Mouse (Mus musculus) limb, embryonic 13.5 days (tissue): Measurements from ENCODE around the gene Dbi. TPM values are rescaled to one million over a fixed set of nuclear protein-coding genes. Genes with fewer than 3 reads are reported as not detected.

Source experiments
- ATAC-seq: fragments of 200-750 bp; cut with Nextera tagmentation; 2 replicates; pipeline ENCODE4 v1.8.0; 2017; ENCODE audit warnings: low read depth, moderate number of reproducible peaks, moderate TSS enrichment; ENCODE audit not compliant: low FRiP score
- H3K27ac ChIP-seq: fragments of 300-500 bp; sonication (generic); 2 replicates; pipeline ENCODE4 v1.5.1; 2015; ENCODE audit warnings: inconsistent platforms, mild to moderate bottlenecking, moderate library complexity
- H3K27me3 ChIP-seq: fragments of 300-500 bp; sonication (generic); 2 replicates; pipeline ENCODE4 v1.6.1; 2015; ENCODE audit warnings: mild to moderate bottlenecking, inconsistent platforms
- H3K36me3 ChIP-seq: fragments of 300-500 bp; sonication (generic); 2 replicates; pipeline ENCODE4 v1.6.1; 2015; ENCODE audit warnings: inconsistent platforms, mild to moderate bottlenecking, moderate library complexity
- H3K4me1 ChIP-seq: fragments of 300-500 bp; sonication (generic); 2 replicates; pipeline ENCODE4 v1.6.1; 2015; ENCODE audit warnings: inconsistent platforms
- H3K4me2 ChIP-seq: fragments of 300-500 bp; sonication (generic); replicated peaks from 2 replicates; pipeline ENCODE4 v1.6.1; 2015; ENCODE audit warnings: inconsistent platforms, mild to moderate bottlenecking, moderate library complexity
- H3K4me3 ChIP-seq: fragments of 300-500 bp; sonication (generic); 2 replicates; pipeline ENCODE4 v1.5.1; 2015; ENCODE audit warnings: moderate library complexity, mild to moderate bottlenecking, inconsistent platforms
- H3K9ac ChIP-seq: fragments of 300-500 bp; sonication (generic); 2 replicates; pipeline ENCODE4 v1.6.1; 2015; ENCODE audit warnings: mild to moderate bottlenecking, inconsistent platforms
- H3K9me3 ChIP-seq: fragments of 300-500 bp; sonication (generic); 2 replicates; pipeline ENCODE4 v1.6.1; 2016; ENCODE audit warnings: inconsistent platforms
- WGBS: fragments of 180-500 bp; shearing (Covaris S2); methylation state at CpG from one replicate; pipeline ENCODE4 v1.1.7; 2015; 5-methylcytosine and 5-hydroxymethylcytosine counted together
- polyA plus RNA-seq: library from polyadenylated mRNA; unstranded; fragments of >200 nt; fragmentation: Nextera tagmentation; extraction: Ambion mirVana; gene quantifications from 2 replicates; pipeline ENCODE4 v1.2.1, GENCODE M21; 2015

Dbi gene
- polyA plus RNA-seq, 1 experiment from 2014 or later = 606 TPM

DNA sequence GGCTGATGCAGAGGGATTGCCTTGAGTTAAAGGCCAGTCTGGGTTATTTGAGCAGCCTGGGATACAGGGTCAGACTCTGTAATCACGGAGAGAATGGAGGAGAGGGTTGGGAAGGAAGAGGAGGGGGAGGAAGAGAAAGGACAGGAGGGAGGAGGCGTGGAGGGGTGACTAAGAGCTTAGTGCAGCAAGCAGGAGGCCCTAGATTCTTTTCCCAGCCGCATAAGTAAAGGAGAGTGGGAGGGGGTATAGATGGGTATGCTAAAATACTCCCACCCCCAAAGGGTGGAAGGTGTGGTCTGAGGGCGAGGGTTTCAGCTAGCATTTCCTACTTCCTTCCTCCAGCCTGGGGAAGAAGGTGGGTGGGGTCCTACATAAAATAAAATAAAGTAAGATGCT lies 46.6 kb downstream of the Dbi start:
- H3K4me1 ChIP-seq = peaks cover 25% of the 10 kb centered on the region
- WGBS = 25% methylated on average over 4 of the region's 4 CpGs
- no peak overlapping the region for H3K4me3 ChIP-seq
- ATAC-seq = no peak
- H3K9me3 ChIP-seq = no peaks in the 10 kb centered on the region
- H3K9ac ChIP-seq = no peak overlapping the region
- no peak overlapping the region for H3K27ac ChIP-seq
- H3K4me2 ChIP-seq = peak overlapping the region; percentile 84
- no peaks in the 10 kb centered on the region for H3K36me3 ChIP-seq
- peaks cover 40% of the 10 kb centered on the region for H3K27me3 ChIP-seq

DNA sequence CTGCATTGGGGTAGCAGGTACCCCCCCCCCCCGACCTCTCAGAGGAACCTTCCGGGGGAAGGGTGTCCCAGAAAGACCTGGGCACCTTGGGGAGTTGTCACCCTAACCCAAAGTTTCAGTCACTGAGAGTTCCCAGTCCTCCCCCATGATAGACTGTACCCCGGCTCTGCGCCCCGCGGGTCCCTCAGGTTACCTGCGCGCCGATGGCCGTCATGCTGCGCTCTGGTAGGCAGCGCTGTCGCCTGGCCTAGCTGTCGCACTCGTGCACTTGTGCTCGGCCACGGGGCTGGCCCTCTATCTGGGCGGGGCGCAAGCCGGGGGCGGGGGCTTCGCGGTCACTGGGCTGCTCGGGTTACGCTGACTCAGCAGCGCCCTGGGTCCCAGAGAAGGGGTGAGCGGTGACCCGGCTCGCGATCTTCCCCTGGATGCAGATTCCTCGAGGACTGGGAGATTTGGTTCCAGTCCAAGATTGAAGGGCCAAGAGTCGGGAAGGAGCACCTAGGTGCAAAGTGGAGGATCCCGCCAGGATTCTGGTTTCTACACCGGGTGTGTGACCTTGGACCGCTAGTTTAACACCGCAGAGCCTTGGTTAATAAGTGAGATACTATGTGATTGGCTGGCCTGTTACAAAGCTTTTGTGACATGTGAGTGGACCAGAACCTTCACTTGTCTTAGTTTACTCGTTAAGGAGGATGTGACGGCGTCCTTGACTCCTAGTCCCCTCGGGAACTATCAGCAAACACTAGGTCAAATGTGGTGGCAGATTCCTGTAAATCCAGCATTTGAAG lies 47.2 kb downstream of the Dbi start, which contains the start of gene Tmem37:
Tmem37 (minus strand) TSS at position 556 of the 788 bp plus-strand sequence.
- peak; percentile 83 for ATAC-seq
- Histone ChIP-seq H3K4me3 (peak within 1 kb of the TSS; percentile 45), H3K9ac (peak within 1 kb of the TSS; percentile 61), H3K4me2 (peak within 1 kb of the TSS; percentile 84), H3K27ac (no peak within 1 kb of the TSS), H3K27me3 (peaks cover 40% of the 10 kb centered on the region), H3K4me1 (peaks cover 25% of the 10 kb centered on the region), H3K36me3 (no peaks in the 10 kb centered on the region), H3K9me3 (no peaks in the 10 kb centered on the region)
- 2% methylated on average over 40 of the region's 40 CpGs for WGBS

DNA sequence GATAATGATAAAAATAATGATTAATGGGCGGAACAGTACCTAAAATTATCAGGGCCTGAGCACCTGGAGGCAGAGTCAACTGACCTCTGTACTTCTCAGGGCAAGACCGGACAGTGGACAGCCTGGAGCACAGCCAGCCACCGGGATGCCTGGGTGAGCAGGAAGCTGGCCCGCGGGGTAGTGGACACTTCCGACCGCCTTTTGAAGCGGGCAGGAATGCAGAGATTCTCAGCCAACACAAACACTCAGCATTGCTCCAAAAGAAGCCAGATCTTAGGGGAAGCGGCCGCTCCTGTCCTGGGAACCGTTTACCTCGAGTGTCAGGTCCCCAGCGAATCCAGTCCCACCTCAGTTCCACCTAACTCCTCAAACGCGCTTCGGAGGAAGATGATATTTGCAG lies 48.0 kb downstream of the Dbi start:
- H3K4me2 ChIP-seq = peak overlapping the region; percentile 84
- H3K9me3 ChIP-seq = no peaks in the 10 kb centered on the region
- peaks cover 25% of the 10 kb centered on the region for H3K4me1 ChIP-seq
- ATAC-seq = no peak
- peak overlapping the region; percentile 61 for H3K9ac ChIP-seq
- H3K27me3 ChIP-seq = peaks cover 40% of the 10 kb centered on the region
- no peak overlapping the region for H3K27ac ChIP-seq
- H3K36me3 ChIP-seq = no peaks in the 10 kb centered on the region
- 9% methylated on average over 16 of the region's 16 CpGs for WGBS
- peak overlapping the region; percentile 45 for H3K4me3 ChIP-seq

DNA sequence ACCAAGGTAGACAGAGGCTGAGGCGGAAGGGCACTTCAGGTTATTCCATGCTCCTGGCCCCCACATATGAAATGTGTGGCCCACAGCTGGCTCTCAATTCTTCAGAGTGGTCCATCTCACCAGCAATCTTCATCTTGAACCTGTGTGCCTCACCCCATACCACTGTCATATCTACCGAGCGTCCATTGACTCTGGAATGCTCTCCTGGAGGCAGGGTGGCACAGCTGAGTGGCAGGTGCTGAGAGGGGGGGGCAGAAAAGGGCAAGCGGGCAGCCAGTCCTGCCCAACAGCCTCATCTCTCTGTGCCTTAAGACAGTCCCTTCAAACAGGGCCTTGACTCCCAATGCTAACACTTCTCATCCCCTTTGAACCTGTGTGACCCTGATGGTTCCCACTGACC lies 49.7 kb downstream of the Dbi start:
- Histone ChIP-seq H3K27me3 (peaks cover 40% of the 10 kb centered on the region), H3K9ac (no peak overlapping the region), H3K36me3 (no peaks in the 10 kb centered on the region), H3K4me2 (no peak overlapping the region), H3K4me1 (peaks cover 25% of the 10 kb centered on the region), H3K4me3 (no peak overlapping the region), H3K9me3 (no peaks in the 10 kb centered on the region), H3K27ac (no peak overlapping the region)
- no peak for ATAC-seq
- WGBS = 92% methylated on average over 4 of the region's 4 CpGs

DNA sequence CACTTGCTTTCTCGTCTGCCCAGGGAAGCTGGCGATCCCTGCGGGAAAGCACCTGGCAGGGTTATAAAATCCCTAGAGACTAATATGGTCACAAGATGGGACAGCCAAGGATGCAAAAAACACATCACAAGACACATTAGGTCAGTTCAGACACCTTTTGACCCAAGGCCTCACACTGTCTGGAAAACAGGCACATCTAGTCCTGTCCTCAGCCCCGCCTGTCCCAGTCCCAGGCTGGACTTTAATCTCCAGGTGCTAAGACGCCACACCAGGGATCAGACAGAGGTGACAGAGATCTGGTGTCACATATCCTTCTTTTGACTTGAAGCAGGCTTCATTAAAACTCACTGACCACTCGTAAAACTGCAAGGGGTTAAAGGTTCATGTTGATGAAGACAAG lies 50.7 kb downstream of the Dbi start:
- Histone ChIP-seq H3K9ac (no peak overlapping the region), H3K4me1 (peaks cover 25% of the 10 kb centered on the region)
- no peak for ATAC-seq

DNA sequence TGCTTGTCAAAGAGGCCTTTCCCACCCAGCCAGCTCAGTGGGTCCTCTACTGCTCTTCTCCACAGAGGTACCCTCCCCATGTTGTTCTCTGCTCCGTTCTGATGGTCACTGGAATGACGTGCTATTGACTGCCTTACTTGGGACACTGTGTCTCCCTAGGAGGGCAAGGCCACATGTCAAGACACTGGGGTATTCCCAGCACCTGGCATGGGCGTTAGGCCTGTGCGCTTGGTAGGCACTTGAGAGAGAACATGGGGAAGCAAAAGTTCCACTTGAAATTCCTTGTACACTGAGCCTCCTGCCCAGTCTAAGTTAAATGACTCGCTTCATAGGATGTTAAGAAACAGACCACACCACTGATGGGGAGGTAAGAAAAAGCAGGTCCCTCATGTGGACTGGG lies 51.8 kb downstream of the Dbi start:
- Histone ChIP-seq H3K4me1 (peaks cover 16% of the 10 kb centered on the region), H3K27ac (no peak overlapping the region), H3K4me2 (no peak overlapping the region), H3K9me3 (no peaks in the 10 kb centered on the region), H3K9ac (no peak overlapping the region), H3K4me3 (no peak overlapping the region), H3K36me3 (no peaks in the 10 kb centered on the region), H3K27me3 (peaks cover 29% of the 10 kb centered on the region)
- 75% methylated on average over 5 of the region's 5 CpGs for WGBS
- ATAC-seq = no peak

More for the DNA sequence above, 50.7 kb downstream of the Dbi start:
- WGBS = 25% methylated on average over 6 of the region's 6 CpGs
- Histone ChIP-seq H3K9me3 (no peaks in the 10 kb centered on the region), H3K4me3 (no peak overlapping the region), H3K27ac (no peak overlapping the region), H3K4me2 (no peak overlapping the region), H3K27me3 (peaks cover 39% of the 10 kb centered on the region), H3K36me3 (no peaks in the 10 kb centered on the region)

DNA sequence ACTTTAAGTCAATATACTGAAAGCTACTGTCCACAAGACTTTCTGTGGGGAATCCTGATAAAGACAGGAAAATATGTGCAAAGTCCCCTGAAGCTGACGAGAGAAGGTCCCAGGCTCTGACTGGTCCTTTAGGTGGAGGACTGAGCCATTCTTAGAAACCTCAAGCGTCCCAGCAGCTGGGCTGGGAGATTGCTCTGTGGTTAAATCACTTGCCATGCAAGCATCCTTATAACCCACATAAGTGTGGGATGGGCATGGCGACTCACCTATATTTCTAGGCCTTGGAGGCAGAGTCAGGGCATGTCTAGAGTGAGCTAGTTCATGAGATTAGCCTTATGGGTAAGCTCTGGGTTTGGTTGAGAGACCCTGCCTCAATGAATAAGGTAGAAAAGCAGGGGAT lies 54.3 kb downstream of the Dbi start:
- Histone ChIP-seq H3K9me3 (no peaks in the 10 kb centered on the region), H3K27ac (no peak overlapping the region), H3K4me1 (no peaks in the 10 kb centered on the region), H3K9ac (no peak overlapping the region), H3K27me3 (peaks cover 6% of the 10 kb centered on the region), H3K4me3 (no peak overlapping the region), H3K4me2 (no peak overlapping the region), H3K36me3 (no peaks in the 10 kb centered on the region)
- WGBS = 83% methylated on average over 3 of the region's 3 CpGs
- no peak for ATAC-seq

DNA sequence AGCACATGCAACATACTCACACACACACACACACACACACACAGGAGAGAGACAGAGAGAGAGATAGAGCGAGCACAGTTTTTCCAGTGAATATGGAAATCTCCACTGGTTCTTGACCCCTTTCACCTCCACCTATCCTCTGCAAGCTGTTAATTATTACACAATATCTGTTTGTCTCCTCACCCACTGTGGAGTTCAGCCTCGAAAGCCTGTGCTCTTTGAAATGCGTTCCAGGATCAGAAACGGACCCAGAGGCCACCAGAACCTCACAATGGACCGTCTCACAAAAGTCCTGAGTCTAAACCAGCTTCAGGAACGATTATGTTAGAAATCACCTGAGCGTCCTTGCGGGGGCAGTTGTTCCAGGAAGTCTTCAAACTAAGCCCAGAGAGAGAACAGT lies 54.7 kb downstream of the Dbi start:
- Histone ChIP-seq H3K4me2 (no peak overlapping the region), H3K4me1 (no peaks in the 10 kb centered on the region), H3K27ac (no peak overlapping the region), H3K9ac (no peak overlapping the region), H3K27me3 (peaks cover 1% of the 10 kb centered on the region; the same call in 1 of the 2 replicates), H3K4me3 (no peak overlapping the region), H3K9me3 (no peaks in the 10 kb centered on the region), H3K36me3 (no peaks in the 10 kb centered on the region)
- 81% methylated on average over 8 of the region's 8 CpGs for WGBS
- no peak for ATAC-seq

DNA sequence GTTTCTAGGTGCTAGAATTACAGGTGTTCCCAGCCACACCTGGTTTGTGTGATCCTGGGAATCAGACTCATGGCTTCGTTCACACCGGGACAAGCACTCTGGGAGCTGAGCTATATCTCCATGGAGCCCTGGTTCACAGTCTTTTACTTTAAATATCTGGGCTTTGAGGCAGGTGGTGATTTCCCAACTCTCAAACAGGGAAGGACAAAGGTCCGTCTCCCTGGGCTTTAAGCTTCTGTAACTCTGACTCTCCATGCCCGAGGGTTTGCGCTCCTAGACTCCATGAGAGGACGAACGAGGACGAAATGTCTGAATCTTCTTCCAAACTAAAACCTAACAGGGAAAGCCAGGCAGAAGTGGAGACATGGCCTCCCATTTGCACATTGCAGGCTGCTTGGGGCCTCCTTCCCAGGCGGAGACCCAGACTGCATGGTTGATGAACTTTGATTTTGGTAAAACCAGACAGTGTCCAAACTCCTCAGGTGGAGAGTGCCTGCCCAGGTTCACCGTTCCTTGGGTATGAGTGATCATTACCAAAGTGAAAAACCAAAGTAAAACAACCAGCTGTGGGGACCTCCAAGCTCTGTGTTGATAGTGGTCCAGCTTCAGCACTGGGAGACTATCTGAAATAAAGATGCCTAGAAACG lies 56.7 kb downstream of the Dbi start:
- no peaks in the 10 kb centered on the region for H3K9me3 ChIP-seq
- no peaks in the 10 kb centered on the region for H3K27me3 ChIP-seq
- H3K9ac ChIP-seq = no peak overlapping the region
- no peak overlapping the region for H3K4me3 ChIP-seq
- H3K4me2 ChIP-seq = no peak overlapping the region
- WGBS = 90% methylated on average over 11 of the region's 11 CpGs
- H3K36me3 ChIP-seq = no peaks in the 10 kb centered on the region
- H3K27ac ChIP-seq = no peak overlapping the region
- no peak for ATAC-seq
- H3K4me1 ChIP-seq = no peaks in the 10 kb centered on the region

Other genes starting within 250 kb of the Dbi start
- gene Tmem177, start 207.9 kb downstream of the Dbi start, polyA plus RNA-seq = 8.1 and 8.7 TPM in 2 replicates
- 0.09 TPM in 1 of 2 replicates, not detected in the other for gene Cfap221, start 123.8 kb downstream of the Dbi start, polyA plus RNA-seq
- gene Sctr, start 114.2 kb downstream of the Dbi start, polyA plus RNA-seq = 0.20 and 0.27 TPM in 2 replicates
- gene Tmem37, start 47.0 kb downstream of the Dbi start, polyA plus RNA-seq = 6.7 and 7.6 TPM in 2 replicates
- gene 3110009E18Rik, start 109 bp upstream of the Dbi start, polyA plus RNA-seq = 18.9 and 20.9 TPM in 2 replicates
- 5.1 and 5.6 TPM in 2 replicates for gene Steap3, start 151.6 kb upstream of the Dbi start, polyA plus RNA-seq
- 0.09 TPM in 1 of 2 replicates, not detected in the other for gene C1ql2, start 219.5 kb upstream of the Dbi start, polyA plus RNA-seq